Mouse (Mus musculus) adrenal gland, postnatal 25 days (tissue): ENCODE results near the gene Zfand3. TPM values are rescaled to one million over a fixed set of nuclear protein-coding genes. Genes with fewer than 3 reads are reported as not detected.
A peak's percentile ranks its signal among the peaks of the same experiment; 100 is the strongest.

Experiments used
- DNase-seq: peaks from one replicate; pipeline ENCODE4 v3.0.0; 2021; ENCODE audit warnings: mixed read lengths
- long read RNA-seq: library from polyadenylated mRNA; stranded (forward); transcript quantifications from one replicate; pipeline ENCODE4 v2.0.0, GENCODE M21; 2021
- total RNA-seq: library from RNA; stranded (reverse); gene quantifications from 2 replicates; pipeline ENCODE4 v1.2.3, GENCODE M21; 2021

Gene Zfand3
- 138 and 144 TPM in 2 replicates for total RNA-seq
- long read RNA-seq, transcript Zfand3-202 (6 exons, 3,039 nt), result major isoform, 10 of 27 reads
- long read RNA-seq, partial matches to known transcripts, result 7 of 27 reads
- long read RNA-seq, other reads (novel, unspliced or antisense), result 6 of 27 reads

- DNase-seq, result peak; percentile 96
These were observed at the start of gene Zfand3 for GRCm38 (mm10) chr17:30004203-30005102. Gene Zfand3, plus strand, starts transcription at chr17:30004733.

- DNase-seq, result no peak
These were observed 48.7 kb upstream of the Zfand3 start for GRCm38 (mm10) chr17:29955880-29956279.

GRCm38 (mm10) chr17:29963730-29964259 lies 40.7 kb upstream of the Zfand3 start:
- peak; percentile 36 for DNase-seq

GRCm38 (mm10) chr17:29965506-29965905 lies 39.0 kb upstream of the Zfand3 start:
- no peak for DNase-seq

- no peak for DNase-seq
These were observed 34.4 kb upstream of the Zfand3 start, which contains the start of gene Mdga1 for GRCm38 (mm10) chr17:29970037-29970555. Gene Mdga1, minus strand, starts transcription at chr17:29970087.

- no peak for DNase-seq
These were observed 32.6 kb upstream of the Zfand3 start for GRCm38 (mm10) chr17:29971761-29972432.

- no peak for DNase-seq
These were observed 31.3 kb upstream of the Zfand3 start for GRCm38 (mm10) chr17:29973226-29973625.

- peak; percentile 89 for DNase-seq
These were observed 28.8 kb upstream of the Zfand3 start for GRCm38 (mm10) chr17:29975731-29976130.

- DNase-seq, result no peak
These were observed 25.5 kb upstream of the Zfand3 start for GRCm38 (mm10) chr17:29979020-29979419.

- DNase-seq, result no peak
These were observed 24.7 kb upstream of the Zfand3 start for GRCm38 (mm10) chr17:29979841-29980240.

- DNase-seq, result no peak
These were observed 23.0 kb upstream of the Zfand3 start for GRCm38 (mm10) chr17:29981568-29981967.

GRCm38 (mm10) chr17:29983190-29983589 lies 21.3 kb upstream of the Zfand3 start:
- no peak for DNase-seq

GRCm38 (mm10) chr17:29984931-29985330 lies 19.6 kb upstream of the Zfand3 start:
- DNase-seq, result no peak

GRCm38 (mm10) chr17:29985534-29985933 lies 19.0 kb upstream of the Zfand3 start:
- no peak for DNase-seq

GRCm38 (mm10) chr17:29988141-29988540 lies 16.4 kb upstream of the Zfand3 start:
- no peak for DNase-seq

- DNase-seq, result no peak
These were observed 14.9 kb upstream of the Zfand3 start for GRCm38 (mm10) chr17:29989653-29990052.

- DNase-seq, result no peak
These were observed 14.4 kb upstream of the Zfand3 start for GRCm38 (mm10) chr17:29990136-29990535.

- DNase-seq, result no peak
These were observed 13.7 kb upstream of the Zfand3 start for GRCm38 (mm10) chr17:29990845-29991244.

- DNase-seq, result no peak
These were observed 11.0 kb upstream of the Zfand3 start for GRCm38 (mm10) chr17:29993488-29993887.

- DNase-seq, result peak; percentile 35
These were observed 10.5 kb upstream of the Zfand3 start for GRCm38 (mm10) chr17:29994011-29994410.

GRCm38 (mm10) chr17:29994459-29994858 lies 10.1 kb upstream of the Zfand3 start:
- no peak for DNase-seq

- DNase-seq, result no peak
These were observed 8.5 kb upstream of the Zfand3 start for GRCm38 (mm10) chr17:29995986-29996385.

- DNase-seq, result no peak
These were observed 6.8 kb upstream of the Zfand3 start for GRCm38 (mm10) chr17:29997726-29998125.
